Mouse (Mus musculus): ENCODE results near the gene C1qtnf6.

GRCm38 (mm10) chr15:78564764-78565435 lies 33.7 kb upstream of the C1qtnf6 start:
- TF ChIP-seq CTCF (IDR thresholded peaks at IDR 0.05) (no peak), EP300 (IDR thresholded peaks at IDR 0.05) (no peak)

Measured in lung, postnatal 0 days (tissue).